Comparison of ENCODE assay signal across 30 mouse cellular contexts in genomic region chr12:105129494-105130205, GRCm38 (mm10). TPM values are rescaled to one million over a fixed set of nuclear protein-coding genes. Genes with fewer than 3 reads are reported as not detected.
A peak's percentile ranks its signal among the peaks of the same experiment; 100 is the strongest.
DNase-seq lines count a peak whose midpoint lies in the region; ATAC-seq and TF ChIP-seq lines count a peak whose summit lies in the region.
"Not testable (repeated sequence)": the region's sequence is repeated elsewhere in the genome, so short reads cannot be mapped to it uniquely, and the experiment has no call there.
"Had no signal": no experiment of that assay in that cellular context is flagged by ENCODE, and none has a peak within 500 bp of the region (broad histone marks: within the 10 kb centered on the region; RNA-seq: fewer than 3 reads in every experiment).

No protein-coding gene starts in this region.

- H3K4me2 ChIP-seq in liver, embryonic 14.5 days (ENCODE audit: low read depth) = not testable (repeated sequence)

- not testable (repeated sequence) for TF ChIP-seq EP300 in liver, embryonic 14.5 days (IDR thresholded peaks at IDR 0.05; ENCODE audit: low read depth)

- ATAC-seq in erythroid progenitor cell, adult 5-6 weeks (replicated peaks; ENCODE audit: low FRiP score, poor library complexity, severe bottlenecking) = peak; percentile 57
- peak; percentile 58 to 78; a peak in 3 of 4 replicates for ATAC-seq in hematopoietic stem cell, adult 5-6 weeks (replicated peaks in 1 of 2; ENCODE audit: insufficient read depth in 1 of 2, low FRiP score in 2 of 2, low TSS enrichment in 1 of 2, low read depth in 1 of 2, poor library complexity in 2 of 2, severe bottlenecking in 2 of 2)
- not testable (repeated sequence) for ATAC-seq in liver, embryonic 14.5 days (ENCODE audit: insufficient read depth)
- ATAC-seq in megakaryocyte-erythroid progenitor cell, adult 5-6 weeks (replicated peaks; ENCODE audit: low FRiP score, low TSS enrichment, poor library complexity, severe bottlenecking) = peak; percentile 84; the same call in 1 of the 2 replicates

- not testable (repeated sequence) for H3K36me3 ChIP-seq in E14TG2a.4 (ENCODE audit: insufficient read depth, low read length); liver, embryonic 14.5 days (replicated peaks; ENCODE audit: control insufficient read depth, insufficient read depth, low read depth)

- peaks cover 12% of the 10 kb centered on the region for H3K9me3 ChIP-seq in E14TG2a.4 (ENCODE audit: low read length)
- H3K9me3 ChIP-seq in liver, embryonic 14.5 days (ENCODE audit: control insufficient read depth, low read length) = not testable (repeated sequence)

- peak; percentile 6; the same call in 1 of the 2 replicates for TF ChIP-seq CTCF in E14TG2a.4 (conservative IDR thresholded peaks at IDR 0.05; ENCODE audit: low read length)
- peak; percentile 22; the same call in 1 of the 2 replicates for TF ChIP-seq CTCF in liver, embryonic 14.5 days (IDR thresholded peaks at IDR 0.05; ENCODE audit: low read depth)

- WGBS in liver, embryonic 14.5 days (ENCODE audit: insufficient replicate concordance) = 38% methylated on average over 3 of the region's 3 CpGs

- not testable (repeated sequence) for H3K27ac ChIP-seq in liver, embryonic 14.5 days

- peak; percentile 76 for DNase-seq in heart, adult 11 months
- DNase-seq in liver, embryonic 14.5 days (ENCODE audit: low read depth in 3 of 3, low spot score in 3 of 3) = not testable (repeated sequence)

- peaks cover 24% of the 10 kb centered on the region for H3K4me1 ChIP-seq in E14TG2a.4 (replicated peaks; ENCODE audit: low read depth, low read length)
- not testable (repeated sequence) for H3K4me1 ChIP-seq in liver, embryonic 14.5 days (replicated peaks; ENCODE audit: control insufficient read depth in 2 of 2, insufficient read depth in 2 of 2, low read length in 1 of 2)

- H3K27me3 ChIP-seq in E14TG2a.4 (ENCODE audit: insufficient read depth, low read length); liver, embryonic 14.5 days (ENCODE audit: control insufficient read depth, insufficient read depth, low read length): not testable (repeated sequence)

- H3K4me3 ChIP-seq in E14TG2a.4 (replicated peaks; ENCODE audit: low read length); liver, embryonic 14.5 days (ENCODE audit: insufficient read depth in 1 of 2, low read depth in 2 of 2, low read length in 2 of 2): not testable (repeated sequence)

- not testable (repeated sequence) for H3K9ac ChIP-seq in liver, embryonic 14.5 days (replicated peaks)

RNA-seq across cellular contexts. Expression of gene Tcl1b2, which starts 16.2 kb away (rescaled TPM):
- total RNA-seq in erythroid progenitor cell, adult 5-6 weeks (2015; ENCODE audit: low replicate concordance) = not detected in 2 replicates
- 0.51 and 4.5 TPM in 2 replicates for total RNA-seq in erythroid progenitor cell, adult 5-6 weeks (2017; ENCODE audit: low replicate concordance)
- total RNA-seq in hematopoietic stem cell, adult 5-6 weeks (2017) = not detected in 2 replicates
- 0.07 and 0.12 TPM in 2 replicates for polyA plus RNA-seq in liver, embryonic 14.5 days (2012; rRNA removed)
- not detected in 2 replicates for polyA plus RNA-seq in liver, embryonic 14.5 days (2014; fragmentation: Nextera tagmentation; extraction: Ambion mirVana)
- not detected in 2 replicates for total RNA-seq in megakaryocyte-erythroid progenitor cell, adult 5-6 weeks (2014; fragmentation: Nextera tagmentation)
- total RNA-seq in megakaryocyte-erythroid progenitor cell, adult 5-6 weeks (2017) = not detected in 2 replicates
- total RNA-seq: adrenal gland, adult 18-20 months; adrenal gland, postnatal 10 days; adrenal gland, postnatal 36 days; G1E; gastrocnemius, adult 18-20 months; gastrocnemius, postnatal 14 days; gastrocnemius, postnatal 4 days; heart, adult 8-10 months; heart, postnatal 10 days; heart, postnatal 36 days; hindbrain, postnatal 0 days had no signal
- polyA plus RNA-seq: embryonic facial prominence, embryonic 12.5 days; embryonic facial prominence, embryonic 15.5 days; erythroblast, embryonic 14.5 days; forebrain, embryonic 10.5 days; forebrain, embryonic 13.5 days; forebrain, embryonic 16.5 days; G1E; heart, embryonic 12.5 days; heart, embryonic 15.5 days; hindbrain, embryonic 11.5 days; hindbrain, embryonic 14.5 days; hindbrain, postnatal 0 days; inflammation-experienced regulatory T-cells, adult 6 months; intestine, embryonic 16.5 days; Patski had no signal

RNA-seq across cellular contexts. Expression of gene Tcl1b1, which starts 29.8 kb away (rescaled TPM):
- not detected in 2 replicates for total RNA-seq in erythroid progenitor cell, adult 5-6 weeks (2015; ENCODE audit: low replicate concordance)
- total RNA-seq in erythroid progenitor cell, adult 5-6 weeks (2017; ENCODE audit: low replicate concordance) = not detected in 2 replicates
- not detected in 2 replicates for total RNA-seq in hematopoietic stem cell, adult 5-6 weeks (2017)
- not detected in 2 replicates for polyA plus RNA-seq in liver, embryonic 14.5 days (2012; rRNA removed)
- not detected in 2 replicates for polyA plus RNA-seq in liver, embryonic 14.5 days (2014; fragmentation: Nextera tagmentation; extraction: Ambion mirVana)
- total RNA-seq in megakaryocyte-erythroid progenitor cell, adult 5-6 weeks (2014; fragmentation: Nextera tagmentation) = not detected in 2 replicates
- not detected in 2 replicates for total RNA-seq in megakaryocyte-erythroid progenitor cell, adult 5-6 weeks (2017)
- total RNA-seq: adrenal gland, adult 18-20 months; adrenal gland, postnatal 10 days; adrenal gland, postnatal 36 days; G1E; gastrocnemius, adult 18-20 months; gastrocnemius, postnatal 14 days; gastrocnemius, postnatal 4 days; heart, adult 8-10 months; heart, postnatal 10 days; heart, postnatal 36 days; hindbrain, postnatal 0 days had no signal
- polyA plus RNA-seq: embryonic facial prominence, embryonic 12.5 days; embryonic facial prominence, embryonic 15.5 days; erythroblast, embryonic 14.5 days; forebrain, embryonic 10.5 days; forebrain, embryonic 13.5 days; forebrain, embryonic 16.5 days; G1E; heart, embryonic 12.5 days; heart, embryonic 15.5 days; hindbrain, embryonic 11.5 days; hindbrain, embryonic 14.5 days; hindbrain, postnatal 0 days; inflammation-experienced regulatory T-cells, adult 6 months; intestine, embryonic 16.5 days; Patski had no signal

RNA-seq across cellular contexts. Expression of gene Tcl1b5, which starts 46.5 kb away (rescaled TPM):
- not detected in 2 replicates for total RNA-seq in erythroid progenitor cell, adult 5-6 weeks (2015; ENCODE audit: low replicate concordance)
- total RNA-seq in erythroid progenitor cell, adult 5-6 weeks (2017; ENCODE audit: low replicate concordance) = not detected in 2 replicates
- total RNA-seq in hematopoietic stem cell, adult 5-6 weeks (2017) = not detected in 2 replicates
- not detected in 2 replicates for polyA plus RNA-seq in liver, embryonic 14.5 days (2012; rRNA removed)
- not detected in 2 replicates for polyA plus RNA-seq in liver, embryonic 14.5 days (2014; fragmentation: Nextera tagmentation; extraction: Ambion mirVana)
- total RNA-seq in megakaryocyte-erythroid progenitor cell, adult 5-6 weeks (2014; fragmentation: Nextera tagmentation) = not detected in 2 replicates
- total RNA-seq in megakaryocyte-erythroid progenitor cell, adult 5-6 weeks (2017) = not detected in 2 replicates
- total RNA-seq: adrenal gland, adult 18-20 months; adrenal gland, postnatal 10 days; adrenal gland, postnatal 36 days; G1E; gastrocnemius, adult 18-20 months; gastrocnemius, postnatal 14 days; gastrocnemius, postnatal 4 days; heart, adult 8-10 months; heart, postnatal 10 days; heart, postnatal 36 days; hindbrain, postnatal 0 days had no signal
- polyA plus RNA-seq: embryonic facial prominence, embryonic 12.5 days; embryonic facial prominence, embryonic 15.5 days; erythroblast, embryonic 14.5 days; forebrain, embryonic 10.5 days; forebrain, embryonic 13.5 days; forebrain, embryonic 16.5 days; G1E; heart, embryonic 12.5 days; heart, embryonic 15.5 days; hindbrain, embryonic 11.5 days; hindbrain, embryonic 14.5 days; hindbrain, postnatal 0 days; inflammation-experienced regulatory T-cells, adult 6 months; intestine, embryonic 16.5 days; Patski had no signal
